In the genomic region with DNA sequence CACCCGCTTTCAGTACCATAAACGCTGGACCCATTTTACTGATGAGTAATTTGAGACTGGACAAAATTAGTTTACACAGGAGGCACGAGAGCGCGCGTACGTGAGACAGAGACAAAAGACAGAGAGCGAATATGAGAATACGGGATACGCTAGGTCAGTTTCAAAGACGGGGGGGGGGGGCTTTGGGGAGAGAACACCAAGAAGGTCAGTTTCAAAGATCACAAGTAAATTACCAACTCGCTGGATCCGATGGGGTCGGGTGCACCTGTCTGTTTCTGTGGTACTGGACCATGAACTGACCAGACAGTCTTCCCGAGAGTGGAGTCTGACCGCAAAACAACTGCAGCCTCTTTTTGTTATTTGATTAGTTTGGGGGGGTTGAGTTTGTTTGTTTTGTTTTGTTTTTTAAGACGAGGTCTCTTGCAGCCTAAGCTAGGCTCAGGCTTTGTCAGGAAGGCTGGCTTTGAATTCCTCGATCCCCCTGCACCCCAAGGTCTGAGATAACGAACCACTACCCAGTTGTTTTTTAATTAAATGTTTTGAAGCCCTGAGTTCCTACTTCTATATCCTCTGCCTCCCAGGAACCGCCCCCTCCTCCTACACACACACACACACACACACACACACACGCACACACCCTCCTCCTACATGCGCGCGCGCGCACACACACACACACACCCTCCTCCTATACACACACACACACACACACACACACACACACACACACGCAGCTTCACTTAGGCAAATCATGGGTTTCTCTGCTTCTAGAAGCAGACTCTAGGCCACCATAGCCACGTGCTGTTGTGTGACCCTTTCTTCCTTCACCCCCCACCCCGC, we compare ENCODE assay signal across 8 mouse cellular contexts. TPM values are rescaled to one million over a fixed set of nuclear protein-coding genes. Genes with fewer than 3 reads are reported as not detected.
DNase-seq lines count a peak whose midpoint lies in the region; ATAC-seq lines count a peak whose summit lies in the region.

No protein-coding gene starts in this region.

- ATAC-seq in erythroblast, adult 5-6 weeks (replicated peaks; ENCODE audit: low FRiP score, poor library complexity, severe bottlenecking), result peak; percentile 27; the same call in 1 of the 2 replicates
- ATAC-seq in megakaryocyte progenitor cell, adult 5-6 weeks (replicated peaks; ENCODE audit: poor library complexity), result peak; percentile 50

- peak overlapping the region; percentile 100 for H3K27ac ChIP-seq in hindbrain, embryonic 10.5 days

- peaks cover 77% of the 10 kb centered on the region for H3K4me1 ChIP-seq in hindbrain, embryonic 10.5 days (replicated peaks)

- no peaks in the 10 kb centered on the region for H3K9me3 ChIP-seq in hindbrain, embryonic 10.5 days

- H3K36me3 ChIP-seq in hindbrain, embryonic 10.5 days, result no peaks in the 10 kb centered on the region

- intact Hi-C loops in left cerebral cortex, postnatal 25 days (cut with DNase I), result loop anchor here (1.0 kb wide), 3 partner anchors 60 to 91 kb away; no protein-coding TSS in a partner anchor

- peak; percentile 67 for DNase-seq in adrenal gland, adult 2 months
- no peak for DNase-seq in adrenal gland, postnatal 4 days (ENCODE audit: low spot score in 2 of 2)
- DNase-seq in adrenal gland, postnatal 36 days, result peak; percentile 43 to 66
- DNase-seq in hindbrain, embryonic 10.5 days (ENCODE audit: low spot score), result peak; percentile 85
- peak; percentile 41 to 47 for DNase-seq in left cerebral cortex, postnatal 25 days (ENCODE audit: low spot score in 2 of 2)
- DNase-seq in spleen, adult 18-20 months, result peak; percentile 70 to 72

- H3K27me3 ChIP-seq in hindbrain, embryonic 10.5 days (ENCODE audit: insufficient read depth, poor library complexity, severe bottlenecking), result peaks cover 4% of the 10 kb centered on the region; the same call in 1 of the 2 replicates

- WGBS in hindbrain, embryonic 10.5 days, result under 1% methylated on average over 26 of the region's 29 CpGs

- peak overlapping the region; percentile 60 for H3K4me3 ChIP-seq in hindbrain, embryonic 10.5 days

RNA-seq across cellular contexts. Expression of a gene that starts 15.0 kb away (rescaled TPM):
- total RNA-seq in adrenal gland, adult 2 months (2021), result not detected
- polyA plus RNA-seq in adrenal gland, adult 2 months (2012; rRNA removed), result not detected in 2 replicates
- total RNA-seq in adrenal gland, postnatal 4 days (2021), result not detected
- total RNA-seq in adrenal gland, postnatal 36 days (2021), result not detected
- total RNA-seq in erythroblast, adult 5-6 weeks (2015; ENCODE audit: low replicate concordance), result not detected in 2 replicates
- not detected in 2 replicates for total RNA-seq in erythroblast, adult 5-6 weeks (2017; ENCODE audit: low replicate concordance)
- polyA plus RNA-seq in hindbrain, embryonic 10.5 days (2016; fragmentation: Nextera tagmentation; extraction: Ambion mirVana), result not detected in 2 replicates
- total RNA-seq in left cerebral cortex, postnatal 25 days (2021), result not detected
- not detected in 2 replicates for total RNA-seq in megakaryocyte progenitor cell, adult 5-6 weeks (2015)
- total RNA-seq in megakaryocyte progenitor cell, adult 5-6 weeks (2017), result not detected in 2 replicates

RNA-seq across cellular contexts. Expression of a gene that starts 15.1 kb away (rescaled TPM):
- not detected for total RNA-seq in adrenal gland, adult 2 months (2021)
- 0.17 and 0.18 TPM in 2 replicates for polyA plus RNA-seq in adrenal gland, adult 2 months (2012; rRNA removed)
- total RNA-seq in adrenal gland, postnatal 4 days (2021), result not detected
- total RNA-seq in adrenal gland, postnatal 36 days (2021), result not detected
- total RNA-seq in erythroblast, adult 5-6 weeks (2015; ENCODE audit: low replicate concordance), result not detected in 2 replicates
- not detected in 2 replicates for total RNA-seq in erythroblast, adult 5-6 weeks (2017; ENCODE audit: low replicate concordance)
- polyA plus RNA-seq in hindbrain, embryonic 10.5 days (2016; fragmentation: Nextera tagmentation; extraction: Ambion mirVana), result 0.12 TPM in 1 of 2 replicates, not detected in the other
- total RNA-seq in left cerebral cortex, postnatal 25 days (2021), result not detected
- 1.0 TPM in 1 of 2 replicates, not detected in the other for total RNA-seq in megakaryocyte progenitor cell, adult 5-6 weeks (2015)
- total RNA-seq in megakaryocyte progenitor cell, adult 5-6 weeks (2017), result not detected in 2 replicates

Comparison
In these comparisons a context has a peak if more than half of its experiments do, and no peak if none do; other contexts are left out.
1. DNase-seq: peak in adrenal gland, adult 2 months (single experiment), adrenal gland, postnatal 36 days (2 of 2), hindbrain, embryonic 10.5 days (single experiment), left cerebral cortex, postnatal 25 days (2 of 2) and spleen, adult 18-20 months (2 of 2); none in adrenal gland, postnatal 4 days (0 of 2).